Mouse (Mus musculus) gastrocnemius, adult 2 months (tissue): ENCODE results near the gene Slc35b2. TPM values are rescaled to one million over a fixed set of nuclear protein-coding genes. Genes with fewer than 3 reads are reported as not detected.
A peak's percentile ranks its signal among the peaks of the same experiment; 100 is the strongest.

Experiments
- DNase-seq: peaks from one replicate; pipeline ENCODE4 v3.0.0; 2022
- H3K27ac ChIP-seq: fragments of 200-600 bp; 2 replicates; pipeline ENCODE4 v1.8.1; 2022; ENCODE audit warnings: mild to moderate bottlenecking
- H3K4me3 ChIP-seq: fragments of 200-600 bp; 2 replicates; pipeline ENCODE4 v1.8.1; 2022; ENCODE audit warnings: mild to moderate bottlenecking, moderate library complexity
- CTCF ChIP-seq: fragments of 200-600 bp; IDR thresholded peaks from 2 replicates; pipeline ENCODE4 v1.8.1; 2022; ENCODE audit warnings: antibody characterized with exemption, mild to moderate bottlenecking, moderate library complexity
- intact Hi-C: fragments of 180-260 bp; cut with DNase I; formaldehyde crosslinking; loops from one replicate; pipeline ENCODE4 v1.15.1; 2025
- total RNA-seq, 2 experiments: library from RNA; stranded (reverse); gene quantifications; 2 replicates each; pipeline ENCODE4 v1.2.3; 2021

Slc35b2 gene
- total RNA-seq, 2 experiments from 2014 or later: 16.0 to 17.3 TPM

GRCm38 (mm10) chr17:45573087-45573779 is 9.6 kb downstream of the Slc35b2 start, which contains the start of gene Hsp90ab1:
Gene Hsp90ab1, minus strand, starts transcription at chr17:45573271.
- H3K27ac ChIP-seq: peak within 1 kb of the TSS; percentile 96
- TF ChIP-seq CTCF: no peak
- intact Hi-C loops: no loop called here
- peak; percentile 99 for DNase-seq
- H3K4me3 ChIP-seq: peak within 1 kb of the TSS; percentile 81

- intact Hi-C loops: no loop called here
- peak overlapping the region; percentile 96 for H3K27ac ChIP-seq
- H3K4me3 ChIP-seq: peak overlapping the region; percentile 81
- TF ChIP-seq CTCF: no peak
- DNase-seq: peak; percentile 99
Measured at GRCm38 (mm10) chr17:45573780-45574123, 10.1 kb downstream of the Slc35b2 start.

- Histone ChIP-seq H3K27ac (peak overlapping the region; percentile 96), H3K4me3 (peak overlapping the region; percentile 81)
- intact Hi-C loops: no loop called here
- peak; percentile 78 for DNase-seq
- TF ChIP-seq CTCF: no peak
Measured at GRCm38 (mm10) chr17:45574129-45574761, 10.6 kb downstream of the Slc35b2 start.

- no peak for TF ChIP-seq CTCF
- DNase-seq: no peak
- Histone ChIP-seq H3K27ac (peak overlapping the region; percentile 96), H3K4me3 (no peak overlapping the region)
- intact Hi-C loops: no loop called here
Measured at GRCm38 (mm10) chr17:45575123-45575897, 11.6 kb downstream of the Slc35b2 start.

GRCm38 (mm10) chr17:45578242-45578641 is 14.6 kb downstream of the Slc35b2 start:
- intact Hi-C loops: no loop called here
- TF ChIP-seq CTCF: no peak
- no peak for DNase-seq
- H3K4me3 ChIP-seq: no peak overlapping the region
- peak overlapping the region; percentile 1; the same call in 1 of the 2 replicates for H3K27ac ChIP-seq

GRCm38 (mm10) chr17:45578843-45579242 is 15.2 kb downstream of the Slc35b2 start:
- H3K27ac ChIP-seq: no peak overlapping the region
- intact Hi-C loops: no loop called here

GRCm38 (mm10) chr17:45579554-45579953 is 15.9 kb downstream of the Slc35b2 start:
- intact Hi-C loops: no loop called here
- no peak for TF ChIP-seq CTCF
- Histone ChIP-seq H3K27ac (no peak overlapping the region), H3K4me3 (no peak overlapping the region)
- peak; percentile 17 for DNase-seq

More at GRCm38 (mm10) chr17:45578843-45579242, 15.2 kb downstream of the Slc35b2 start:
- peak; percentile 19 for DNase-seq
- H3K4me3 ChIP-seq: no peak overlapping the region
- TF ChIP-seq CTCF: peak; percentile 60

- H3K27ac ChIP-seq: peak overlapping the region; percentile 72
- peak; percentile 67 for DNase-seq
- TF ChIP-seq CTCF: no peak
- H3K4me3 ChIP-seq: peak overlapping the region; percentile 29
- intact Hi-C loops: loop anchor here (10.0 kb wide), 1 partner anchor 574 kb away; the partner anchor contains the start of gene Mad2l1bp
Measured at GRCm38 (mm10) chr17:45580958-45581477, 17.3 kb downstream of the Slc35b2 start.

GRCm38 (mm10) chr17:45581567-45581983 is 17.9 kb downstream of the Slc35b2 start:
- peak; percentile 74 for DNase-seq
- intact Hi-C loops: loop anchor here (10.0 kb wide), 1 partner anchor 573 kb away; the partner anchor contains the start of gene Mad2l1bp
- peak overlapping the region; percentile 29 for H3K4me3 ChIP-seq
- peak overlapping the region; percentile 72 for H3K27ac ChIP-seq
- TF ChIP-seq CTCF: peak; percentile 96

- H3K27ac ChIP-seq: no peak overlapping the region
- no peak overlapping the region for H3K4me3 ChIP-seq
- intact Hi-C loops: loop anchor here (10.0 kb wide), 1 partner anchor 573 kb away; the partner anchor contains the start of gene Mad2l1bp
- TF ChIP-seq CTCF: no peak
- no peak for DNase-seq
Measured at GRCm38 (mm10) chr17:45582188-45582587, 18.5 kb downstream of the Slc35b2 start.

GRCm38 (mm10) chr17:45582715-45583355 is 19.2 kb downstream of the Slc35b2 start:
- TF ChIP-seq CTCF: peak; percentile 62
- peak; percentile 33 for DNase-seq
- Histone ChIP-seq H3K4me3 (no peak overlapping the region), H3K27ac (0 out of 2 replicates have a peak overlapping the region, but pooled peaks have one; percentile 95)
- intact Hi-C loops: loop anchor here (10.0 kb wide), 1 partner anchor 572 kb away; the partner anchor contains the start of gene Mad2l1bp
